Mouse (Mus musculus) WW6 (cell line): ENCODE results near the gene Plxna4.

Source experiments
- DNase-seq: peaks from one replicate; pipeline ENCODE4 v3.0.0-alpha.2; 2013; ENCODE audit warnings: low read depth, low spot score

The Plxna4 gene

DNA sequence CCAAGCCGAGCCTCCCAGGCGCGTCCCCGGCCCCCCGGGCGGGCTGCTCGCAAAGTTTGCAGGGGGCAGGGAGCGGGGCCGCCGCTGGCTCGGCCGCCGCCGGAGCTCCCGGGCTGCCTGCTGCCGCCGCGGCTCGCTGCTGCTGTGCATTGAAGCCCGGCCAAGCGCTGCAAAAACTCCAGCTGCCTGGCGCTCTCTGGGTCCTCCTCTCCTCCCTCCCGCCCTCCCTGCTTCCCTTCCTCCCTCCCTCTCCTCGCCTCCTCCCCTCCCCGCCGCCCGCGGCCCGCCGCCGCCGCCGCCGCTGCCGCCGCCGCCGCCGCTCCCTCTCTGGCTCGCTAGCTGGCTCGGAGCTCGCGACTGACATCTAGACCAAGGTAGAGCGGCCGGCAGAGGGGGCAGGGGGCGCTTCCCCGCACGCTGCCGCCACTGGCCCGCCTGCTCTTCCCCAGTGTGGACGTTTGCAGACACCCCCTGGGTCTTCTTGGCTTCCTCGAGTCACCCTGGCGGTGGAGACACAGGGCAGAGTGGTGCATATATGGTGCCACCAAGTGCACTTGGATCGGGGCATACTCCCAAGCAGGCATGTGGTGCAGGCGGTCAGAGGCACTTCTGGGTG, at the start of gene Plxna4:
Gene Plxna4 (minus strand): TSS at position 137 of the 616 bp plus-strand sequence.
- DNase-seq: no peak

DNA sequence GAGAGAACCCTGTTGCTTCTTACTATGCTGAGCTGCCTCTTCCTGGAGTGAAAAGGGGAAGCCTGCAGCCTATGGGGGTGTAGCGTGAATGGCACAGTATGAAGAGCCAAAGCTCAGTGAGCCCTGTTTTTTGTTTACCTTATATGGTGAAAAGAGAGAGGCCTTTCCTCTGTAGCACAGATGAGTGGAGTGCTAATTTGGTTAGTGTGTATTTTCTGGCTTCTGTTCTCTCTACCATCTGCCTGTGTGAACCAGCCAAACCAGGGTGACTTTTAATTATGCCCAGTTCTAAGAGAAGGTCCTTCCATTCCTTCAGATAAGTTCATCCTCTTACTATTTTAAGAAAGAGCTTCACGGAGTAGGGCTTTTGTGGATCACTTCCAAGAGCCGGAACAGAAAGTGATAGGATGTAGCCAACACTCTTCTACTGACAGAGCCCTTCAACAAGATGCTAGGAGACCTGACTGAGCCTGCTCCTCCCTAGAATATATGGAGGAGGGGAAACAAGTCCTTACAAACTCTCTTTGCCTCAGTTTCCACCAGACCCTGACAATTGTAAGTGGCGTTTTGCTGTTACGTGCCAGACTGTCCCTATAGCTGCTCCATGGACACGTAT, 49.7 kb upstream of the Plxna4 start:
- no peak for DNase-seq

DNA sequence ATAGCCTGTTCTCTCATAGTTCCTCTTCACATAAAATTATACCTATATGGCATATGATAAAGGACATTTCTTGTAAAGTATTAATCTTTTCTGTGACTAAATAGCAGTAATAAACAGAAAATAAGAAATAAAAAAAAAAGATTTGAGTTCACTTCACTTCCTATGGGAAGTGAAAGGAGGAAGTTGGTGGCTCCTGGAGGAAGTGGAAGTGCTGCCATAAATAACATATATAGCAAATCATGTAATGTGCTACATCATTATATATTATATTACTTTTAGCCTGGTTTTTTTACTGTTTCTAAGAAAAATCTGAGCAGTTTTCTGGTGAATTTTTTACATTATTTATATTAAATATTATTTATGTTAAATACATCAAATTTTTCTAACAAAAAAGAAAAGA, 22.7 kb upstream of the Plxna4 start:
- no peak for DNase-seq

DNA sequence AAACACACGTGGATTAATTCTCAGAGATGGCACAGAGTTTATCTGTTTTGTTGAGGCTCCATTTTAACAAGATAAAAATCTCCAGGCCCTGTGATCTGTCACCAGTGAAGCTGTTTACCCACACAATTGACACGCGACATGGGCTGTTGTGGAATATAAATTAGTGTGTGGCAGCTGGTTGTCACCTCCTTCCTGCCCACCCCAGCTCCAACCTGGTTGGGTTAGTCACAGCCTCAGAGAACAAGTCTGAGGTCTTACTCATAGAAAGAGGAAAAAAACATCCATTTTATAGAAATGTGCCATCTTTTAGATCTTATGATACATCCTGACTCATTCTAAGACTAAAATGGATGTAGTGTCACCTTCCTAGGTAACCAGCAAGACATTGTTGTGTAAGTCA, 18.8 kb upstream of the Plxna4 start:
- DNase-seq: no peak

DNA sequence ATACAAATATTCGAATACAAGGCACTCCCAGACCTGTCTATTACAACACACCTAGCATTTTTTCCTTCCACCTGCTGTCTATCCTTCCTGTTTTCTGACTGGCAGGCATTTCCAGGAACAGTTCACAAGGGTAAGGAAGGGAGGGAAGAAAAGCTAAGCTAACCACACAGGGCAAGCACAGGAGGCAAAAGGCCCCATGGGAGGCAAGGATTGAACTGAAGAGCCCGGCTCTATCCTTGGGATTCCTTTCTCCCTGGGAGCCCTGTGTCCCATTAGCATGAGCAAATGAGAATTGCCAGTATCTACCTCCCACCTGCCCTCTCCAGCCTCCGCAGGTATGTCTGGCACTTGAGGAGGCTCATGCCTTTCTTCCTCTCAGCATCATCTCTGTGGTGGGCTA, 17.6 kb upstream of the Plxna4 start:
- DNase-seq: no peak

DNA sequence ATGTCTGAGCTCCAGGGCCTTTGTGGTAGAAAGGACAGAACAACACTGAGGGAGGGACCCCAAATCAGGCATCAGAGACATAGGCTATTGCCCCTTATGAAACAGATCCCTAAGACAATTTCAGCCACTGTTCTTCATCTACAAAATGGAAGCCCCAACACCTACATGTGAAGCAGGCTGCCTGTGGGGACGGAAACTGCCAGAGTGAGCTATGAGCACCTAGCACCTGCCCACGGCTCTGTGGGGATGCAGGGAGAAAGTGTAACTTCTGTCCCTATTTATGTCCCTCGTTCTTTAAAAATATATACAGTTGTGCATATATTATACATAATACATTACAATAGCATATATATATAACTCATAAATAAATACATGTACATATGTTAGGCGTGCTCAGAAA, 16.9 kb upstream of the Plxna4 start:
- DNase-seq: no peak

DNA sequence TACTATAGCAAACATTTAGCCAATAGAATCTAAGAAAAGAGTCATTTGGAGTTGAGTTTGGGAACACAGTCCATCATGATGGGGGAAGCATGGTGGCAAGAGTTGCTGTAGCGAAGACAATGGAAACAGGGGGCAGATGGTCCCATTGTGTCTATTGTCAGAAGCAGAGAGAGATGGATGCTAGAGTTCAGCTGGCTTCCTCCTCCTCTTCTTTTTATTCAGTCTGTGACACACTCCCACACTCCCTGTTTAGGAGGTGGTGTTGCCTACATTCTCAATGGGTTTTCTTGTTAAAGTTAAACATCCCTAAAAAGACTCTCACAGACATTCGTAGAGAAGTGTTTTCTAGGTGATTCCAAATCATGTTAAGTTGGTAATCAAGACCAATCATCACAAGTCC, 14.1 kb upstream of the Plxna4 start:
- DNase-seq: no peak

DNA sequence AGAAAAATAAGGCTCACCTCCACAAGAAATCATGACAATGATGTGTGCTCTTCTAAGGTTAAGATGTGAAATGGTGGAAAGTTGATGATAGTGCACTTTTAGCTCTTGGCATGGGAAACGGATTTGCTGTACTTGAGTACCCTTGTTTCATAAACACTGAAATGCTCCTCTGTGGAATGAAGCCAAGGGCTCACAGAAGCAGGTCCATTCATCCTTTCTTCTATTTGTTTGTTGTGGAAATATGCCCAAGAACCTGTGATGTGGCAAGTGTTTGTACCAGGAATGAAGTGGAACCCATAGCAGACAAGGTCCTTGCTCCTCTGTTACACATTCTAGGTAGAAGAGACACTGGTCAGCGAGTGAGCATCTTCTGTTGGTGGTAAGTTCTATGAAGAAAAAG, 13.3 kb upstream of the Plxna4 start:
- DNase-seq: no peak

DNA sequence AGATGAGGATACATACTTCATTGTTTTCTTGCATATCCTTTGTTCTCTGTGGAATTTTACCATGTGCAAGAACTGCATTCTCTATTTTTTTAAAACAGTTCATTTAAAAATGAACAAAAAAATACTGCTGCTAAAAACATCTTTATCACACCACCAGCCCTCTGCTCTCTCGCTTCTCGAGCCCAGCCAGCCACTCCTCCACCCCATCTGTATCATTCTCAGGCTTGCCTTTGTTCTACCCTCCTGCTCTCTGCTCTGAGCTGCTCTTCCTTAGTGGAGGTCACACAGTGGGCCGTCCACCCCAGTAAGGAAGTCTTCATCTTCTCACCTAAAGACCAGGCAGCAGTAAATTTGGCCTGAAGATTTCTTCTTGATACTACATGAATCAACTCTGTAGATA, 7.6 kb upstream of the Plxna4 start:
- DNase-seq: no peak

DNA sequence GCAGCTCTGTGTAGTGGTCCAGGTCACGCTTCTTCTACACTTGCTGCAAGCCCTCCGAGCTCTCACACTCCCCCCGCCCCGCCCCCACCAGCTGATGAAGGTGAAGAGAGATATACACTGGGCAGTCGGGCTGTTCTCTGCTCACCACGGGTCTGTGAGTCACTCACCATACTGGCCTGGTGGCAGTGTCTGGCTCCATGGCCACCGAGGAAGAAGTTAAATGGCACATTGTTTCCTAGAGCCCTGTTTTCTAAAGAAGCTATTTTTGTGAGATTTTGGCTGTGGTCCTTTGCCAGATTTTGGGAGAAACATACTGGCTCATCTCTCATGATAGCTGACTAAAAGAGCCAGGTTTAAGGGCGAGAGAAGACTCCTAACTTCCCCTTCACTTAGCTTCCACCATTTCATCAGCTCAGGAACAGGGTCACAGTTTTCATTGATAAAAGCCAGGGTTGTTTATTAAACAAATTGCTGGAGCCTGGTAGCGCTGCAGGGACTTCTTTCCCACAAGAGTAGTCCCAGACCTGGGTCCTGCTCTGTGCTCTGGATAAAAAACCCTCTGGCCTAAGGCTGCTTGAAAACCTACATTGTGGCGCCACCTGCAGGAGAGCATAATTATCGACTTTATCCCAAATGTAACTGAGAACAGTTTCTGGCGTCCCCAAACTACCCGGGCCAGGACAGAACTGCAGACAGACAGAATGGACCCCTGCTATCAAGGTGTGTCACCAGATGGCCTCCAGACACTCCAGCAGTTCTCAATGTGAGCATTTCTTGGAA, 3.2 kb upstream of the Plxna4 start:
- DNase-seq: no peak

DNA sequence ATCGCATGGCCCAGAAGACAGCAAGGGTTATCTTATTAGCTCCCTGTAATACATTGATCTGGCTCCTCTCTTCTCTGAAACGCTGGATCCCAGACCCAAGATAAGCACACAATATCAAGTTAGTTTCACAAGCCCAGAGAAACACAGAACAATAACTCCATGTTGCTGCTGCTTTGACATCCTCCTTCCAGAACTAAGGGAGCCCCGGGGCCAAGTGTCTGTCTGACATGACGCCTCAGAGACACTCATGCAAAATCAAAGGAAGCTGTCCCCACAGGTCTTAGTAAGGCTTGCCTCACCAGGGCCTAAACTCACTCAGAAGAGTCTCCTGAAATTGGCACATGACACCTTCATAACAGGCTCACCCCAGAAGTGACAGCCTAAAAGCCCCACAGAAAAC, 1.6 kb upstream of the Plxna4 start:
- DNase-seq: no peak

DNA sequence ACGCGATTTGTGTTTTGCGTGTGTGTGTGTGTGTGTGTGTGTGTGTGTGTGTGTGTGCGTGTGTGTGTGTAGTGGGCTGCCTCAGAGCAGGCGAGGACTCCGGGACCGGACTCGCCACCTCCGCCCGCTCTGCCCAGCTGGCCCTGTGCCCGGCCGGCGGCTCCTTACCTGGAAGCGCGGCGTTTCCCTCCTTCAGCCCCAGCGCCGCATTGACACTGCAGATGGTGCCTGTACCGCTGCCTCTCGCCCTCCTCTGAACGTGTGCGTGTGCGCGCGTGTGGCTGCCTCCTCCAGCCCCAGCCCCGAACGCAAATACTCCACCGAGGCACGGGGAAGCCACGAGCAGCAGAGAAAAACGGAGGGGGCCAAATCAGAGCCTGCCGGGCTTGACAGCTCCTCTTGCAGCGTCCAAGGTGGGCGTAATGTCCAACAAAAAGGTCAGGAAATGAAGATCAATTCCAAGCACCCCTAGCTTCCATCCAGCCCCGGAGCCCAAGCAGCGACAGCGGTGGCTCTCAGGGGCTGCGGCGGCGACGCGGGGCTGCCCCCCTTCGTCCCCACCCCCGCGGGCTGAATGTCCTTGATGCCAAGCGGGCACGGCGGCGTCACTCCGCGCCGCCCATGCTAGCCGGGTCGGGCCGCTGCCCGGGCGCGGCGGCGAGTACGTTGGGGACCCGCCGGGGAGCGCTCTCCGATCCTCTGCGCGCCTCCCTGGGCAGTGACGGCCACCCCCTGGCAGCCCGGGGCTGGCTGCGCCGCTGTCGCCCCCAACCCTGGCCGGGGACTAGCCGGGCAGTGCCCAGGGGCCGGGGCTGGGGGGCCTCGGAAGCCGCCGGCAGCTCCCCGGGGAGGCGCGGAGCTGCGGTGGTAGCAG, 619 bp downstream of the Plxna4 start:
- no peak for DNase-seq

DNA sequence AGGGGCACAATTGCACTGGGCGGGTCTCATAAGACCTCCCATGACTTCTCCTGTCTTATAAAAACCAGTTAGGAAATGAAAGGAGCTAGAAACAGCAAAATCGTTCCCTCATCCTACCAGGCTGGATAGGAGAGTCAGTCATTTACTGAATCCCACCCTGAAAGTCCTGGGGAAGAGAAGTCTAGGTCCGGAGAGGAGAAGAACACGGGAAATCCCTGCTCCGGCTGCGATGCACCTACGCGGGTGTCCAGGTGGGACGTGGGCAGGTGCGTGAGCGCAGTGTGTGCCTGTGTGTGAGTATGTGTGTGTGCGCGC, 1.2 kb downstream of the Plxna4 start:
- no peak for DNase-seq

DNA sequence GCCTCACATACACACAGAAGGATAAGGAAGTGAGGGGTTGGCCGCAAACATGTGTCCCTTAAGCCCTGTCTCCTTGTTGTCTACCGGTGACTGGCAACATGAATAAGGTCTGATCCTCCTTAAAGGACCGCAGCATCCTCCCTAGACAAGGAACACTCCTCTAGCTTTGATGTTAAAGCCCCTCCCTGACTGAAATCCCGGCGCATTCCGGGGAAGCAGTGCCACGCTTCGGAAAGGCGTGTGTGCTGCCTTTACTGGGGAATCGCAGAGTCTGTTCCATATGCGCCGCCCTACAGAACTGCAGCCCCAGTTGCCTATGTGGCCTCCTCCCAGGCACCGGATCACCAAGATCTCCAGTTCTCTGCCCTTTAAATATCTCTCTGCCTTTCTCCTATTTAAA, 1.6 kb downstream of the Plxna4 start:
- DNase-seq: no peak

DNA sequence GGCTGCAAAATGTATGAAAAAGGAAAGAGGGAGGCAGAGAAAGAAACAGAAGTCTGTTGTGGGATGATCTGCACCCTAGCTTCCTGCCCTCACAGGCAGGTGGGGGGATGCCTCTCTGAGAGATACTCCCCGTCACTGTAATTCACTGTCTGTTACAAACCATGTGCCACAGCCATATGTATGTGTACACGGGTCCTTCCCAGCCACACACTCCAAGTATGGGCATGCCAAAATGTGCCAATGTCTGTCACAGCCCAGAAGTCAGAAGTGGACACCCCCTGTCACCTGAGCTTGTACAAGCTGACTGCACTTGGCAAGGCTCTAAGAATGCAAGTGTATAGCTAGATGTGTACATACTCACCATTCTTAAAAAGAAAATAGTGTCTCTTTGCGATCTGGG, 2.8 kb downstream of the Plxna4 start:
- no peak for DNase-seq

DNA sequence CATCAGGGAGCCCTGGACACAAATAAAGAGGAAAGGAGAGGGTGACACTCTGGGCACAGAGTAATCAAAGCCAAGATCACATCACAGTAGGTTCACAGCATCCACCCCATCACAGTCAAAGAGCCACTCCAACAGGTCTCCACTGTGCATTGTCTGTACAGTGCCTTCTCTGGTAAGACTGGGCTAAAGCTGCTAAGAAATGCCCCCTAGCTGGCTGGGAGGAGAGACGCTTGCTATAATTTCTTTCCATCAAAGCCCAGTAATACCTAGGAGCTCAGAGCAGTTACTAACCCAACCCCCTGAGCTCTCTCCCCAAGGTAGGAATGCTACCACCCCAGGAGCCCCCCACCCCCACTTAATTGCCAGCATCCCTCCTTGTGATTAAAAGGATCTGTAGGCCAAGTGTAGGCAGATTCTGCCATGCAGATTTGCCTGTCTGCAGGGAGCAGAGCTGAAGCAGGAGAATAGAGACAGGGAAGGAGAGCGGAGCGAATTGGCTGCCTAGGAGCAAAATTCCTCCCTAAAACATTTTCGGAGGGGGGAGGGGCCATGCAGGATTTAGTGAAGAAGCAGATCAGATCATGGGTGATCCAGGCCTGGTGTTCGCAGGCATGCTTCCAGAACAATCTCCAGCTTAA, 3.6 kb downstream of the Plxna4 start:
- DNase-seq: no peak

DNA sequence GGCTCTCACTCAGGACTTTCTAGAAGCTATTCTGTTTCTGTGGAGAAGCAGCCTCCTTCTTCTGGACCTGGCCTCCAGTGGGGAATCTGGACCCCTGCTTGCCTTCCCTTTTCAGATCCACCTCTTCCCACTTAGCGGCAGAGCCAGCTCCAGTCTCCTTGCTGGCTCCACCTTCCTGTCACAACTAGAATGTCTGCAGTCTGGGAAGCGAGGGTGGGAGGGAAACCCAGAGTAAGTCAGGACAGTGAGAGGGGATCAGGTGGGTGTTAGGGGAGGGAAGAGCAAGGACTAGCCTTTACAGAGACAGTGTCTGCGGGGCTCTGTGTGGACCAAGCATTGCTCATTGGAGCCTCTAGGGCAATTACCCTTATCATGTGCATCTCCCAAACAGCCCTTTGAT, 4.4 kb downstream of the Plxna4 start:
- no peak for DNase-seq

DNA sequence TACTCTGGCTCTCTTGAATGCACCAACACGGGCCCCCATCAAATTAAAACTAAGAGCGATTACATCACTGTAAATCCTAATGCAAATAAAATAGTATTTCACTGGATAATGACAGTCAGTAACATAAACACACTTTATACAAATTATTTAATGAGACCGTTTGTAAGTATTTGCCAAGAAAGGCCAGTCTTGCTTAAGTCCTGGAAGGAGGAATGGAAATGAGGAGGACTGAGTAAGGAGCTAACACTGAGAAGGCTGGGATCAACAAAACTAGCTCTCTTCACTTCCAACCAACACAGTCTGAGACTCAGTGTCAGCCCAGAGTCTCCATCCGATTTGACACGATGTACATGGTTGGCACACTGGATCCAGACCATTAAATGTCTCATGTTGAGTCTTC, 16.5 kb downstream of the Plxna4 start:
- DNase-seq: no peak

DNA sequence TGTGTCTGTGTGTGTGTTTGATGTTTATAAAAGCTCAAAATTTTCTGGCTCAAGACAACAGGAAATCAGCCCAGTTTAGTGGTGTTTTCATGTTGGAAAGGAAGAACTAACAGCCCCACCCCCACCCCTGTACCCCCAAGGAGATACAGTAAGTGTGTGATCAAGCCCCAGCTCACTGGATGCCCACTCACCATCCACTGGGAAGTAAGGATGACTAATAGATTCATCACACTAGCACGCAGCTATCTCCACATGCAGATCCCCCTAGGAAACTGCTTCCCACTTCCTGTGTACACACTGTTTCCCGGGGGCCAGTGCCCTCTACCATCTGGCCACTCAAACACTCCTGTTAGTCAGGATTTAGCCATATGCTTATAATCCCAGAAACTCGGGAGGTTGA, 17.5 kb downstream of the Plxna4 start:
- no peak for DNase-seq

DNA sequence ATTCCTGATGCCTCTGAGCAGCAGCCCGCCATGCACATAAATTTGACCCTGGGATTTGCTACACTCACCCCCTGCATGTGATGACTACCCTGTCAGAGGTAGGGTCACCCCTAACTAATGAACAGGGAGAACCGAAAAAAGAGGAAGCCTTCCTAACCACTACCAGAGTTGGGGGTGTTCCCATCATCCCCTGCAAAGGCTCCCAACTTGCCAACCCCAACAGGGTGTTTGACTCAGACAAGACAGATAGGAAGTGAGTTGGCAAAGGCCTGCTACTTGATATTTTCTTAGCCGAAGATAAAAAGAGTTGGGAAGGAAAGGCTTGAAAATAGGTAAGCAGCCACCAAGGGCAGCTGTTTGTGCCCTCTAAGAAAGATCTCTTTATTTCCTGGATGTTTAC, 18.1 kb downstream of the Plxna4 start:
- DNase-seq: no peak

DNA sequence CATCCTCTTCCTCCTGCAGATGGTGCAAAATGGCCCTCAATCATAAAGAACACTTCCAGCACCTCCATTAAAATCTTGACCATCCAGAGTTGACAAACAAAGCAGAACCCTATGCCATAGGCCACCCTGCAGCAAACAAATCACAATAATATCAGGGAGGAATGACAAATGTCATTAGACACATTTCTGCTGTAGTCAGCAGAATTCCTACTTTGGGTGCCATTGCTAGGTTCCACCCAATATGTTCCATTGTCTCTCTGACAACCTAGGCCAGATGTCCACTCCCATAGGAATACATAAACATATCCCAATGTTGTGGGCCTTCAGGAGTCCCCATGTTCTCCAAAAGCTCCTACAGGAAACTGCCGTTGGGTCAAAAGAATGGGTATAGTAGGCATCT, 41.1 kb downstream of the Plxna4 start:
- no peak for DNase-seq

DNA sequence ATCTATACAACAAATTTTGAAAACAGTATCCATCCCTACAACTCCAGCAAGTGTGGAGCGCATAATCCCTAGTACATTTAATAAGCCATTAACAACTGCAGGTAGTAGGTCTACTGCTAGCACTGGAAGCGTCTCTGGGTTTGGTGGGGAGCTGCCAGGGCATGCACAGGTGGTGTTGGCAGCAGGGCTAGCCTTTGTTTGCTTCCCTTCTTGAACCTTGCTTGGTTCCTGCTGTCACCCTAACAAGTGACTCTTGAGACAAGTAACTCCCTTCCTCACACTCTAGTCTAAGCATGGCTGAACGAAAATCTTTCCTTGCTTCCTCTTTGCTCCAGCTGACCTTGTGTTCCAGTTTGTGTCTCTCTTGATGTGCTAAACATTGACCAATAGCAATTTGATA, 44.0 kb downstream of the Plxna4 start:
- no peak for DNase-seq
